Mouse (Mus musculus): Measurements from ENCODE around the gene Rassf2. TPM values are rescaled to one million over a fixed set of nuclear protein-coding genes. Genes with fewer than 3 reads are reported as not detected.

Rassf2 gene
- polyA plus RNA-seq, 1 experiment from 2014 or later = 4.9 TPM

DNA sequence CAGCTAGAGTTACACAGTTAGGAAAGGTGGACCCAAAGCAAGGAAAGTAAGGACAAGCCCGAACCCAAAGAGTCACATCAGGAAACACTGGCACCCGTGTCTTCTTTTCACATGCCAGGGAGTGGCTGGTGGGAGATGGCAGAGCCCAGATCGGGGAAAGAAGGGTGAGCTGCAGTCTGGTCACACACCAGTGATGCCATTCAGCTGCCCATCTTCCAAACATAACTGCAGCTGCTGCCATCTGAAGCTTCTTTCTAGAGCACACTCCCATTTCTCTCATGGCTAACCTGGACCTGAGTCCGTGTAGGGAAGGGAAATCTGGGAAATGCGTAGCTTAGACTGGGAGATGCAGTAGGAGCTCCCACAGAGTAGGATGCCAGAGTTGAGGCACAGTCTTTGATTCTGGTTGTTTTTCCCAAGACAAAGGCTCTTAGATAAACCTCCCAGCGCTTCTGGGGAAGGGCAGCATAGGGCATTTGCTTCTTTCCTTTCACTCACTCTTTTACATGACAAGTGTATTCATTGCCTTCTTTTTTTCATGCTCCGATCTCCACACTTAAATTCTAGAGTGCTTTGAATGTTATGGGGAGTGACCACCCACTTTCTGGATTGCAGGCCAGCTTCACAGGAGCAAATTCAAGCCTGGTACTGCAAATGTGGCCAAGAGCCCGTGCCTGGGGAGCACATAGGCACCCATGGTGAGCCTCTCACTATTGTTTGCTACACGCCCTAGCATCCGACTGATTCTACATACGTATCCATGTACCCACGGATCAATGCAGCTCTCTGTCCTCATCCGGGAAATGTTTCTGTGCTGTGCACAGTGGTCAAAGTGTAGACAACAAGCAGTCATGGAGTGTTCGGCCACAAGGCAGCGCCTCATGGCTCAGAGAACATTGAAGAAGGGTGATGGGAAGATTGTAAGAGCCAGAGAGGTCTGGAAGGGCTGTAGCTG is 14.5 kb upstream of the Rassf2 start:
- Histone ChIP-seq H3K27me3 (replicated peaks; ENCODE audit: control insufficient read depth, insufficient read depth, low read length) (no peaks in the 10 kb centered on the region), H3K9me3 (ENCODE audit: control insufficient read depth, low read length) (no peaks in the 10 kb centered on the region), H3K4me2 (no peak overlapping the region), H3K9ac (ENCODE audit: low read depth, low read length) (no peak overlapping the region), H3K27ac (ENCODE audit: low read depth, low read length) (no peak overlapping the region), H3K4me3 (ENCODE audit: low read depth, low read length) (no peak overlapping the region), H3K36me3 (ENCODE audit: control insufficient read depth, insufficient read depth, low read length) (no peaks in the 10 kb centered on the region), H3K4me1 (replicated peaks; ENCODE audit: control insufficient read depth, insufficient read depth, low read length) (0 out of 2 replicates have a peak, but pooled peaks cover 2% of the 10 kb centered on the region)
- ATAC-seq (replicated peaks; ENCODE audit: low FRiP score) (no peak), DNase-seq (ENCODE audit: low spot score) (no peak)
- WGBS = 84% methylated on average over 15 of the region's 15 CpGs

- no peak for DNase-seq (ENCODE audit: low spot score)
- Histone ChIP-seq H3K36me3 (ENCODE audit: control insufficient read depth, insufficient read depth, low read length) (no peaks in the 10 kb centered on the region), H3K4me3 (ENCODE audit: low read depth, low read length) (no peak overlapping the region), H3K9ac (ENCODE audit: low read depth, low read length) (no peak overlapping the region), H3K27me3 (replicated peaks; ENCODE audit: control insufficient read depth, insufficient read depth, low read length) (no peaks in the 10 kb centered on the region), H3K4me1 (replicated peaks; ENCODE audit: control insufficient read depth, insufficient read depth, low read length) (0 out of 2 replicates have a peak, but pooled peaks cover 2% of the 10 kb centered on the region), H3K4me2 (no peak overlapping the region), H3K27ac (ENCODE audit: low read depth, low read length) (no peak overlapping the region), H3K9me3 (ENCODE audit: control insufficient read depth, low read length) (no peaks in the 10 kb centered on the region)
- no peak for ATAC-seq (replicated peaks; ENCODE audit: low FRiP score)
- 50% methylated on average over 13 of the region's 13 CpGs for WGBS
These were observed 13.1 kb upstream of the Rassf2 start for GRCm38 (mm10) chr2:132043101-132043621.

GRCm38 (mm10) chr2:132039894-132040293 is 9.8 kb upstream of the Rassf2 start:
- peaks cover 8% of the 10 kb centered on the region for H3K4me1 ChIP-seq (replicated peaks; ENCODE audit: control insufficient read depth, insufficient read depth, low read length)
- H3K27ac ChIP-seq (ENCODE audit: low read depth, low read length) = no peak overlapping the region
- ATAC-seq (replicated peaks; ENCODE audit: low FRiP score) = peak; percentile 13; the same call in 1 of the 2 replicates
- H3K4me3 ChIP-seq (ENCODE audit: low read depth, low read length) = no peak overlapping the region
- H3K9me3 ChIP-seq (ENCODE audit: control insufficient read depth, low read length) = no peaks in the 10 kb centered on the region
- H3K27me3 ChIP-seq (replicated peaks; ENCODE audit: control insufficient read depth, insufficient read depth, low read length) = no peaks in the 10 kb centered on the region
- H3K4me2 ChIP-seq = no peak overlapping the region
- no peaks in the 10 kb centered on the region for H3K36me3 ChIP-seq (ENCODE audit: control insufficient read depth, insufficient read depth, low read length)
- DNase-seq (ENCODE audit: low spot score) = no peak
- no peak overlapping the region for H3K9ac ChIP-seq (ENCODE audit: low read depth, low read length)
- WGBS = 46% methylated on average over 7 of the region's 7 CpGs

- H3K4me3 ChIP-seq (ENCODE audit: low read depth, low read length) = no peak overlapping the region
- WGBS = 78% methylated on average over 5 of the region's 5 CpGs
- no peaks in the 10 kb centered on the region for H3K9me3 ChIP-seq (ENCODE audit: control insufficient read depth, low read length)
- DNase-seq (ENCODE audit: low spot score) (no peak), ATAC-seq (replicated peaks; ENCODE audit: low FRiP score) (no peak)
- H3K4me1 ChIP-seq (replicated peaks; ENCODE audit: control insufficient read depth, insufficient read depth, low read length) = peaks cover 18% of the 10 kb centered on the region
- no peak overlapping the region for H3K9ac ChIP-seq (ENCODE audit: low read depth, low read length)
- no peak overlapping the region for H3K27ac ChIP-seq (ENCODE audit: low read depth, low read length)
- H3K27me3 ChIP-seq (replicated peaks; ENCODE audit: control insufficient read depth, insufficient read depth, low read length) = peaks cover under 1% of the 10 kb centered on the region; the same call in 1 of the 2 replicates
- no peaks in the 10 kb centered on the region for H3K36me3 ChIP-seq (ENCODE audit: control insufficient read depth, insufficient read depth, low read length)
- H3K4me2 ChIP-seq = no peak overlapping the region
These were observed 6.3 kb upstream of the Rassf2 start for GRCm38 (mm10) chr2:132036326-132036725.

DNA sequence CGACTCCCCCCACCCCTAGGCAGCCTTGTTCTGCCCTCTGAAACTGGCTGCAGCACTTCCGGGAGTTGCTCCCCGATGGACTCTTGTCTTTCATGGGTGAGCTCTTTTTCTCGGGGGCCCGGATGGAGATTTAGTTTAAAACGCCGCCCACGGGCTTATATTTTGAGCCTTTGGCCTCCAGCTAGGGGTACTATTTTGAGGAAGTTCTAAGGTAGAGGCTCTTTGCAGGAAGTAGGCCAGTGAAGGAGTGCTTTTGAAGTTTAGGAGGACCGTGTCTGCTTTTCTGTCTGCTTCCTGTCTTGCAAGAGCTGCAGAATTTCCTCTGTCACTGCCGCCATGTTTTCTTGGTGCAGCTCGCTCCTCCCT is 5.4 kb upstream of the Rassf2 start:
- peaks cover 24% of the 10 kb centered on the region for H3K4me1 ChIP-seq (replicated peaks; ENCODE audit: control insufficient read depth, insufficient read depth, low read length)
- DNase-seq (ENCODE audit: low spot score) = no peak
- peaks cover 9% of the 10 kb centered on the region; the same call in 1 of the 2 replicates for H3K27me3 ChIP-seq (replicated peaks; ENCODE audit: control insufficient read depth, insufficient read depth, low read length)
- peak overlapping the region; percentile 34; the same call in 1 of the 2 replicates for H3K4me2 ChIP-seq
- H3K27ac ChIP-seq (ENCODE audit: low read depth, low read length) = peak overlapping the region; percentile 79
- H3K36me3 ChIP-seq (ENCODE audit: control insufficient read depth, insufficient read depth, low read length) = no peaks in the 10 kb centered on the region
- no peak overlapping the region for H3K4me3 ChIP-seq (ENCODE audit: low read depth, low read length)
- ATAC-seq (replicated peaks; ENCODE audit: low FRiP score) = peak; percentile 5; the same call in 1 of the 2 replicates
- H3K9ac ChIP-seq (ENCODE audit: low read depth, low read length) = no peak overlapping the region
- H3K9me3 ChIP-seq (ENCODE audit: control insufficient read depth, low read length) = no peaks in the 10 kb centered on the region
- WGBS = 49% methylated on average over 11 of the region's 11 CpGs

- Histone ChIP-seq H3K27me3 (replicated peaks; ENCODE audit: control insufficient read depth, insufficient read depth, low read length) (peaks cover 11% of the 10 kb centered on the region; the same call in 1 of the 2 replicates), H3K4me2 (peak overlapping the region; percentile 37), H3K9me3 (ENCODE audit: control insufficient read depth, low read length) (no peaks in the 10 kb centered on the region), H3K9ac (ENCODE audit: low read depth, low read length) (0 out of 2 replicates have a peak overlapping the region, but pooled peaks have one; percentile 16), H3K36me3 (ENCODE audit: control insufficient read depth, insufficient read depth, low read length) (no peaks in the 10 kb centered on the region), H3K4me3 (ENCODE audit: low read depth, low read length) (no peak overlapping the region), H3K27ac (ENCODE audit: low read depth, low read length) (peak overlapping the region; percentile 79), H3K4me1 (replicated peaks; ENCODE audit: control insufficient read depth, insufficient read depth, low read length) (peaks cover 23% of the 10 kb centered on the region)
- DNase-seq (ENCODE audit: low spot score) (no peak), ATAC-seq (replicated peaks; ENCODE audit: low FRiP score) (peak; percentile 81)
- 50% methylated on average over 4 of the region's 4 CpGs for WGBS
These were observed 4.8 kb upstream of the Rassf2 start for GRCm38 (mm10) chr2:132034590-132035469.

DNA sequence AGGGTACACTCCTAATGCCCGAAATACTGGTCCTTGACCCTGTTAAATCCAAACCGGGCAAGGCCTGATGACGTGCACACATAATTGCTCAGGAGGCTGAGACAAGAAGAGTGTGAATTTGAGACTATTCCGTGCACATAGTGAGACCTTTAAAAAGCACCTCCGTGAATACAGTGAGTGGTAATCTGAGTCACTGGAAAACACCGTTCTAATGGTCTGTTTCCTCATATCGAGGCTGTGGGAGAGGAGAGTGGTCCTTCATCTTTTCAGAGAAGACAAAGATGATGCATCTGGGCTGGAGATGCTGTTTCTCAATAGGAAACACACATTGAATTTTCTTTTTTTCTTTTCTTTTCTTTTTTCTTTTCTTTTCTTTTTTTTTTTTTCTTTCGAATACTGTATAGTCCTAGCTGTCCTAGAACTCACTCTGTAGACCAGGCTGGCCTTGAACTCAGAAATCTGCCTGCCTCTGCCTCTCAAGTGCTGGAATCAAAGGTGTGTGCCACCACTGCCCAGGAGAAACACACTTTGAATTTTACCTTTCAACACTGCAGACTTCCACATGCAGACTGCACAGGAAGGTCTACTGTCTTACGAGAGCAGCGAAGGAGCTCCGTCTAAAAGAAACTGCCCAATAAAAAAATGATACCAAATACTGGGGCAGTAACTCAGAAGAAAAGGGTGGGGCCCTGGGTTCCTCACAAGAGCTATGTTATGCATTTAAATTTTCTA is 1.5 kb upstream of the Rassf2 start:
- Histone ChIP-seq H3K4me1 (replicated peaks; ENCODE audit: control insufficient read depth, insufficient read depth, low read length) (peaks cover 31% of the 10 kb centered on the region), H3K27ac (ENCODE audit: low read depth, low read length) (no peak overlapping the region), H3K9ac (ENCODE audit: low read depth, low read length) (no peak overlapping the region), H3K36me3 (ENCODE audit: control insufficient read depth, insufficient read depth, low read length) (no peaks in the 10 kb centered on the region), H3K4me3 (ENCODE audit: low read depth, low read length) (no peak overlapping the region), H3K9me3 (ENCODE audit: control insufficient read depth, low read length) (no peaks in the 10 kb centered on the region), H3K4me2 (no peak overlapping the region), H3K27me3 (replicated peaks; ENCODE audit: control insufficient read depth, insufficient read depth, low read length) (peaks cover 30% of the 10 kb centered on the region)
- 74% methylated on average over 11 of the region's 11 CpGs for WGBS
- no peak for ATAC-seq (replicated peaks; ENCODE audit: low FRiP score)
- DNase-seq (ENCODE audit: low spot score) = no peak
